Mouse (Mus musculus) ES-Bruce4 (cell line): ENCODE measurements around the gene Pde10a. TPM values are rescaled to one million over a fixed set of nuclear protein-coding genes. Genes with fewer than 3 reads are reported as not detected.
A peak's percentile ranks its signal among the peaks of the same experiment; 100 is the strongest.

Experiments used
- H3K27ac ChIP-seq: 2 replicates; pipeline ENCODE4 v1.5.1; 2012; ENCODE audit warnings: low read length, inconsistent platforms; ENCODE audit not compliant: insufficient read depth
- H3K27me3 ChIP-seq: 2 replicates; pipeline ENCODE4 v1.6.1; 2012; ENCODE audit warnings: mild to moderate bottlenecking, low read length, inconsistent platforms; ENCODE audit not compliant: control insufficient read depth, poor library complexity, insufficient read depth, severe bottlenecking
- H3K36me3 ChIP-seq: 2 replicates; pipeline ENCODE4 v1.6.1; 2012; ENCODE audit warnings: inconsistent platforms, mild to moderate bottlenecking, low read length, moderate library complexity; ENCODE audit not compliant: control insufficient read depth, poor library complexity, insufficient read depth, severe bottlenecking
- H3K4me1 ChIP-seq: one replicate; pipeline ENCODE4 v1.8.1; 2011; ENCODE audit warnings: low read length; ENCODE audit not compliant: control insufficient read depth, insufficient read depth
- H3K4me3 ChIP-seq: 2 replicates; pipeline ENCODE4 v1.5.1; 2011; ENCODE audit warnings: low read depth, mild to moderate bottlenecking, low read length
- H3K9ac ChIP-seq: 2 replicates; pipeline ENCODE4 v1.6.1; 2012; ENCODE audit warnings: low read depth, mild to moderate bottlenecking, inconsistent platforms; ENCODE audit not compliant: poor library complexity, severe bottlenecking
- H3K9me3 ChIP-seq: replicated peaks from 2 replicates; pipeline ENCODE4 v1.6.1; 2012; ENCODE audit warnings: mild to moderate bottlenecking, low read length, inconsistent platforms; ENCODE audit not compliant: control insufficient read depth, poor library complexity, insufficient read depth, severe bottlenecking
- CTCF ChIP-seq: IDR thresholded peaks from one replicate; pipeline ENCODE4 v1.8.1; 2011; ENCODE audit warnings: low read depth, low read length
- EP300 ChIP-seq: IDR thresholded peaks from 2 replicates; pipeline ENCODE4 v1.6.1; 2011; ENCODE audit warnings: low read depth, low read length; ENCODE audit not compliant: insufficient read depth
- POLR2A ChIP-seq: IDR thresholded peaks from one replicate; pipeline ENCODE4 v1.8.1; 2011; ENCODE audit warnings: low read length; ENCODE audit not compliant: insufficient read depth
- polyA plus RNA-seq: library from polyadenylated mRNA; stranded (reverse); fragments of >200 nt; gene quantifications from 2 replicates; pipeline ENCODE4 v1.2.4, GENCODE M21; 2011; ENCODE audit warnings: low read depth; ENCODE audit not compliant: missing spikeins, insufficient read depth, insufficient read length

Gene Pde10a
- polyA plus RNA-seq, 1 experiment, result 2.7 TPM

GRCm38 (mm10) chr17:8639703-8640380, 114.7 kb downstream of the Pde10a start:
- no peaks in the 10 kb centered on the region for H3K4me1 ChIP-seq
- H3K9ac ChIP-seq, result no peak overlapping the region
- no peak overlapping the region for H3K4me3 ChIP-seq
- TF ChIP-seq POLR2A (no peak), CTCF (peak; percentile 19), EP300 (no peak)
- H3K27ac ChIP-seq, result no peak overlapping the region
- H3K9me3 ChIP-seq, result no peaks in the 10 kb centered on the region
- H3K36me3 ChIP-seq, result no peaks in the 10 kb centered on the region
- H3K27me3 ChIP-seq, result no peaks in the 10 kb centered on the region

- Histone ChIP-seq H3K27me3 (no peaks in the 10 kb centered on the region), H3K4me3 (no peak overlapping the region), H3K9ac (no peak overlapping the region), H3K9me3 (no peaks in the 10 kb centered on the region), H3K36me3 (no peaks in the 10 kb centered on the region), H3K4me1 (no peaks in the 10 kb centered on the region), H3K27ac (no peak overlapping the region)
- TF ChIP-seq CTCF, result no peak
Measured at GRCm38 (mm10) chr17:8640741-8641480, 115.7 kb downstream of the Pde10a start.

- TF ChIP-seq EP300 (no peak), CTCF (no peak), POLR2A (no peak)
- no peaks in the 10 kb centered on the region for H3K27me3 ChIP-seq
- H3K36me3 ChIP-seq, result no peaks in the 10 kb centered on the region
- H3K9me3 ChIP-seq, result no peaks in the 10 kb centered on the region
- no peaks in the 10 kb centered on the region for H3K4me1 ChIP-seq
- H3K9ac ChIP-seq, result no peak overlapping the region
- no peak overlapping the region for H3K4me3 ChIP-seq
- H3K27ac ChIP-seq, result no peak overlapping the region
Measured at GRCm38 (mm10) chr17:8641491-8641890, 116.3 kb downstream of the Pde10a start.

GRCm38 (mm10) chr17:8642356-8642755, 117.2 kb downstream of the Pde10a start:
- H3K27ac ChIP-seq, result no peak overlapping the region
- H3K9me3 ChIP-seq, result no peaks in the 10 kb centered on the region
- H3K9ac ChIP-seq, result no peak overlapping the region
- no peaks in the 10 kb centered on the region for H3K27me3 ChIP-seq
- no peaks in the 10 kb centered on the region for H3K4me1 ChIP-seq
- no peaks in the 10 kb centered on the region for H3K36me3 ChIP-seq
- TF ChIP-seq EP300, result no peak
- TF ChIP-seq CTCF, result no peak
- TF ChIP-seq POLR2A, result no peak
- H3K4me3 ChIP-seq, result no peak overlapping the region

GRCm38 (mm10) chr17:8647372-8647871, 122.2 kb downstream of the Pde10a start:
- Histone ChIP-seq H3K36me3 (no peaks in the 10 kb centered on the region), H3K9me3 (no peaks in the 10 kb centered on the region), H3K9ac (no peak overlapping the region), H3K27ac (no peak overlapping the region), H3K27me3 (no peaks in the 10 kb centered on the region), H3K4me1 (no peaks in the 10 kb centered on the region), H3K4me3 (no peak overlapping the region)
- TF ChIP-seq POLR2A (no peak), CTCF (no peak), EP300 (no peak)

GRCm38 (mm10) chr17:8648310-8648709, 123.1 kb downstream of the Pde10a start:
- no peak overlapping the region for H3K4me3 ChIP-seq
- H3K27me3 ChIP-seq, result no peaks in the 10 kb centered on the region
- H3K9me3 ChIP-seq, result no peaks in the 10 kb centered on the region
- H3K36me3 ChIP-seq, result no peaks in the 10 kb centered on the region
- H3K27ac ChIP-seq, result no peak overlapping the region
- H3K9ac ChIP-seq, result no peak overlapping the region
- H3K4me1 ChIP-seq, result no peaks in the 10 kb centered on the region
- no peak for TF ChIP-seq EP300
- TF ChIP-seq POLR2A, result no peak
- no peak for TF ChIP-seq CTCF
